Mouse (Mus musculus) frontal cortex, postnatal 36 days (tissue): Measurements from ENCODE around the gene Rabep1.
"Not testable (repeated sequence)": the region's sequence is repeated elsewhere in the genome, so short reads cannot be mapped to it uniquely, and the experiment has no call there.

Experiments used
- DNase-seq, 2 experiments: peaks; one replicate each; pipeline ENCODE4 v3.0.0; 2022; ENCODE audit warnings: low spot score in 2 of 2

Rabep1 gene

DNA sequence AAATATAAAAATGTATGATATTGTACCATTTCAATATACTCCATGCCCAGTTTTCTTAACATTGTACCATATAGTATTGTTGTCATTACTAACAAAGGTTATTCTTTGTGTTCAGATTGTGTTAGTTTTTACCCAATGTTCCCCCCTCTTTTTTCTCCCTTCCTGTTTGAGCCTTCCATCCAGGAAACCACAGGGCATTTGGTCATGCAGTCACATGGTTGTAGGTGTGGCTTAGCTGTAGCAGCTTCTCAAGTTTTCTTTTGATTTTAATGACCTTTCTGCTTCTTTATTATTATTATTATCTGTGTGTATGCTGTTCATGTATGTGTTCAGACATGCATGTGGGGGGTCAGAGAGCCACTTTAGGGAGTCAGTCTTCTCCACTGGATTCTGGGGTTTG, 47.0 kb downstream of the Rabep1 start:
- DNase-seq: no peak

DNA sequence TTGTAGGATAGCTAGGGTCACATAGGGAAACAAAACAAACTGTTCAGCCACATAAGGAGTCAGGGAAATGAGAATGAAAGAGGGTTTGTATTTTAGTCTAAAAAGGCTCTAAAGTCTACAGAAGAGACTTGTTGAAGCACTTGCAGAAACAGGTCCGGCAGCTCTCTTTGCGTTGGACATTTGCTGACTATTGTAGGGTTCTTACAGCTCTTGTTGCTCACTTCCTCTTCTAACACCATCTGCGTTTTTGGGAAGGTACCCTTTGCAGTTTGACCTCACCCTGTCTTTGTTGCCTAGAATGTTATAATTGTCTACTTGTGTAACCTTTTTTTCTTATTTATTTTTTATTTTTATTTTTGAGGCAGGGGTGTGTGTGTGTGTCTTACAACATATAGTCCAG, 53.1 kb downstream of the Rabep1 start:
- DNase-seq: no peak

- DNase-seq: not testable (repeated sequence)
Observed at GRCm38 (mm10) chr11:70898182-70898581, 53.6 kb downstream of the Rabep1 start.

GRCm38 (mm10) chr11:70906681-70907080, 62.1 kb downstream of the Rabep1 start:
- peak; percentile 17 to 34 for DNase-seq

DNA sequence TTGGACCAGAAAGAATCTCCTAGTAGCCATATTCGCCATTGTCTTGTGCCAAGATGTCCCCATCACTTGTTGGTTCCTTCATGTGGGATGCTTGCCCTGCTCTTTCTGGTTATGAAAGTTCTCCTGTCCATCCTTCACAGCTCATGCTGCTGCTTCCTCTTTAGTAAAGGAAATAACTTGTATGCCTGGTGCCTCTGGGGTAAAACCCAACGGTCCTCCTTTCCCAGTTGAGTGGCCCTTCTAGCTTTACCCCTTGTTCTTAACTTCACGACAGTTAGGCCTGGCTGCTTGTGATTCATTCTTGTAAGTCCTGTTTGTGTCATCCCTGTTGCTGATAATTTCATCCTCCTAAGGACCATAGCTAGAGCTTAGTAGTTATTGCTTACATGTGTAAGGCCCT, 66.7 kb downstream of the Rabep1 start:
- DNase-seq: no peak

GRCm38 (mm10) chr11:70911920-70912319, 67.3 kb downstream of the Rabep1 start:
- no peak for DNase-seq

DNA sequence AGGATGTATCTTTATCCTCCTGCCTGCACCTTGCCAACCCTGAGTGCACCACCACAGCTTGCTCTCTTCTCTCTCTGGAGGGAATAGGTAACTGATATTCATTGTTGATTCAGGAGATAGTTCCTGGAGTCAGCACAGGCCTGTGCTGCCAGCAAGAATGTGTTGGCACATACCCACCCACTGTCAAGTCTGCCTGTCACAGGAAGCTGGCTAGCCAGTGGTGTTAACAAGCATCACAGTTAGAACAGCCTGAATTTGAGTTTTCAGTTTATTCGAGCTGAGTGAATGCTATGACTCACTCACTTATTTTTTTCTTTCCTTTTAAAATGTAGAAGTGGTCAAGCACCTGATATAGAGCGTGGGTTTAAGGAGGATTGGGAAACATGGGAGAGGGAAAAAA, 73.3 kb downstream of the Rabep1 start:
- DNase-seq: peak; percentile 53 to 66

DNA sequence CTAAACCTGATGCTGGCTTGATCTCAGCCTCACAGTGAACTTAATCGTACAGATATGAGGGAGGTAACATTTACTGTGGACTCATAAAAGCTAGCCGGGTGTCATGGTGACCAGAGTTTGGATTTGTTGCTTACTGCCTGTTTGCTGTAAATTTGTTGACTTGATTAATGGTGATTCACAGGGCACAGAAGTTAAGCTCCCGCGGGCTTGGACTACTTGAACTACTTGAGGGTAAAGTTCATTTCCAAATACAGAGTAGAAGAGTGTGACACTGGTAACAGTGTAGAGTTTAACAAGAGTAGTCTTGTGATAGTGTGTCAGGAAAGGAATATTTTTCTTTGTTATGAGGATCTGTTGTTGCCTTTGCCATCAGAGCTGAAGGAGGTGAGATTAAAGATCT, 74.9 kb downstream of the Rabep1 start:
- no peak for DNase-seq

DNA sequence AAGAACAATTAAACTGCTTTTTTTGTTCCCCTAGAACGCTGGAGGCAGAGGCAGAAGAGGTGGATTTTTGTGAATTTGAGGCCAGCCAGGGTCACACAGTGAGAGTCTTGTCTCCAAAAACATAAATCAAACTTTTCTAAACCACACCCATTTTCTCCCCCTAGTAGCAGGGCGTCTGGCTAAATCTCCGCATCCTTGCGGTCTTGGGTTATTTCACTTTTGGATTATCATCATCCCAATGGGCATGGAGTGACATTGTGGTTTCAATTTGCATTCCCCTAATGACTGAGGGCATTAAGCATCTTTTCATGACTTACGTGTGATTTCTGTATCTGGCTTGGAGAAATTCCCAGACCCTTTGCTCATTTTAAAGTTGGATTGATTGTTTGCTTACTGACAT, 86.9 kb downstream of the Rabep1 start:
- DNase-seq: no peak

DNA sequence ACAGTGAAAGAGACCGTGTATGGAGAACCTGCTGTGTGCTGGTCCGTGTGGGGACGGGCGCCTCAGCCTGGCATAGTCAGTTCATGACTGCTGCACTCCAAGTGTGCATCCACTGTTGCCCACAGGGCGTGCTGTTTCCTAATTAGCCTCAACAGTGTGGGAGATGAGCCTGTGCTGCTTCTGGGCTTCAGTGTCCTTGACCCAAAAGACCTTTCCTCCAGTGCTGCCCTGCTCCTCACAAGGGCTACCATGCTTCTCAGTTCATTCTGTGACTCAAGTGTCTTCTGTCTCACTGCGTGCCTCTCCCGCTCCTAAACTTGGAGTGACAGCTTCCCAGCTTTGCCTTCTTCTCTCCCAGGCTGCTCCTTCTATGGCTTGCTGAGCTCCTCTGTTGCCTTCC, 90.7 kb downstream of the Rabep1 start:
- DNase-seq: no peak

- no peak for DNase-seq
Observed at GRCm38 (mm10) chr11:70942596-70942995, 98.0 kb downstream of the Rabep1 start.

GRCm38 (mm10) chr11:70943651-70944050, 99.1 kb downstream of the Rabep1 start:
- DNase-seq: no peak

GRCm38 (mm10) chr11:70944935-70945817, 100.6 kb downstream of the Rabep1 start:
- no peak for DNase-seq

GRCm38 (mm10) chr11:70954711-70955110, 110.1 kb downstream of the Rabep1 start:
- no peak for DNase-seq

DNA sequence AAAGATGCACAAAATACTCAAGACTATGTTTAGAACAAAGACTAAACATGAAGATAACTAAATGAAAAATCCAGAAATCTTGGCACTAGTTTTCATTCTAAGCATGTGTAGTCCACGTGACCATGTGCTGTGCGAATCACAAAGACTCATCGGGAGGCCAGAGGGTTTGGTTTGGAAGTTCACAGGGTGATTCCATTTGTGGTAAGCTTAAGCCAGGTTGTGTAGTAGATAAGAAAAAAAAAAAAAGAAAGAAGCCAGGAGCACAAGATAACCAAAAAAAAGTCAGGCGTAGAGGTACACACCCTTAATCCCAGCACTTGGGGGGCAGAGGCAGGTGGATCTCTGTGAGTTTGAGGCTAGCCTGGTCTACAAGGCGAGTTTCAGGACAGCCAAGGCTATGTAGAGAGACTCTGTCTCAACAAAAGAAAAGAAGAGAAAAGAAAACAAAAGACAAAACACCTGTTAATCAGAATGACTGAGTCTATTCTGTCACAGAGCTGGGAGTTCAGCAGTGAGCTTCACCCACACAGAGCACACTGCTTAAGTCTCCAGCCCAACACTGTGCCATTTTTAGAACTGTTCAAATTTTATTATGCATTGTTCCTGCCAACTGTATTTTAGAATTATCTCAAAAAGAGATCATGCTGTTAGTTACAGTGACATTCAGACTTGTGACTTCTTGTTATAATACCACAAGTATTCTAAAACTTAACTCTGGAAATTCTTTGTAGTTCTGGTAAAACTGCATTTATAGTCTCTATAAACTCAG, 116.4 kb downstream of the Rabep1 start:
- no peak for DNase-seq

DNA sequence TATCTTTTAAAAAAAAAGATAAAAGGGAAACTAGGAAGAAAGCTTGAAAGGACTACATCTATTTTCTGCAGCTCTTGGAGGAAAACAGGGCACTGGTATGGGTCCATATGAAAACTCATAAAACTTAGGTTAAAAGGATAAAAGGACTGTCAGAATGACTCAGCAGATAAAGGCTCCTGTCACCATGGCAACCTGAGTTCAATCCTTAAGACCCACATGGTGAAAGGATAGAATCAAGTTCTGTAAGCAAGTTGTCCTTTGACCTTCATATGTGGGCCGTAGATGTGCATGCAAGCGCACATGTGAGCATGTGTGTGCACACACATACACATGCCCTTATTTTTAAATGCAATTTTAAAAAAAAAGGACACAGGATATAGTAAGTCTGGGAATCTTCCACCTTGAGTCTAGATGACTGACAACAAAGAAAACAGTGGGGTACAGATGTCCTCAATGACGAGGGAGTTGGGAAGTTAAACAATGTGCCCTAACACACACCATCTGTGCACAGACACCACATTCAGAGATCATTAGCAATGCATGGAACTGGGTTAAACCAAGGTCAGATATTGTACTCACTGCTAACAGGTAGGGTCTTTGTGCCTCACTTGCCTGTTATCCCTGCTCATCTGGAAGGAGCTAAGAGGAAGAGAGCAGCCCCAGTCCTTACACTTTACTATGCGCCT, 119.8 kb downstream of the Rabep1 start:
- DNase-seq: no peak

DNA sequence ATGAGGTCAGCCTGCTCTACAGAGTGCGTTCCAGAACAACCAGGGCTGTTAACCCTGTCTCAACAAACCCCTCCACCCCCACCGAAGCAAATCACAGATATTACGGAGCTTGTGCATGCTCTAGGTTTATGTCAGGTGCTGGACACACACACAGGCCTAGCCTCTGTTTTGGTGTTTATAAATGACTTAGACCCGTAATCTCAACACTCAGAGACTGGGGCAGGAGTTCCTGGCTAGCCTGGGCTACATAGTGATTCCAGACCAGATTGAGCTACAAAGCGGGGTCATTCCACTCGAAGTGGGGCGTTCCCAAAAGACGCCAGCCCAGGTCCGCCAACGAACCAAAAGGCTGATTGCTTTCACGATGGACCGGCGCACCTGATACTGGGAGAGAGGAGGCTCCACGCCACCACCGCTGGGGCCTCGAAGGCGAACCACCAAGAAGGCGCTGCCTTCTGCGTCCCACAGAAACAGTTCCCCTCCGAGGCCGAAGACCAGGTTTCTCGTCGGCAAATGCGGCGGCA, 124.8 kb downstream of the Rabep1 start:
- DNase-seq: no peak

GRCm38 (mm10) chr11:70969821-70970559, 125.4 kb downstream of the Rabep1 start, which contains the start of the genes Nup88 and Rpain:
Nup88 (minus strand) TSS chr11:70969973.
Rpain (plus strand) TSS chr11:70970213.
- peak; percentile 92 to 96 for DNase-seq

DNA sequence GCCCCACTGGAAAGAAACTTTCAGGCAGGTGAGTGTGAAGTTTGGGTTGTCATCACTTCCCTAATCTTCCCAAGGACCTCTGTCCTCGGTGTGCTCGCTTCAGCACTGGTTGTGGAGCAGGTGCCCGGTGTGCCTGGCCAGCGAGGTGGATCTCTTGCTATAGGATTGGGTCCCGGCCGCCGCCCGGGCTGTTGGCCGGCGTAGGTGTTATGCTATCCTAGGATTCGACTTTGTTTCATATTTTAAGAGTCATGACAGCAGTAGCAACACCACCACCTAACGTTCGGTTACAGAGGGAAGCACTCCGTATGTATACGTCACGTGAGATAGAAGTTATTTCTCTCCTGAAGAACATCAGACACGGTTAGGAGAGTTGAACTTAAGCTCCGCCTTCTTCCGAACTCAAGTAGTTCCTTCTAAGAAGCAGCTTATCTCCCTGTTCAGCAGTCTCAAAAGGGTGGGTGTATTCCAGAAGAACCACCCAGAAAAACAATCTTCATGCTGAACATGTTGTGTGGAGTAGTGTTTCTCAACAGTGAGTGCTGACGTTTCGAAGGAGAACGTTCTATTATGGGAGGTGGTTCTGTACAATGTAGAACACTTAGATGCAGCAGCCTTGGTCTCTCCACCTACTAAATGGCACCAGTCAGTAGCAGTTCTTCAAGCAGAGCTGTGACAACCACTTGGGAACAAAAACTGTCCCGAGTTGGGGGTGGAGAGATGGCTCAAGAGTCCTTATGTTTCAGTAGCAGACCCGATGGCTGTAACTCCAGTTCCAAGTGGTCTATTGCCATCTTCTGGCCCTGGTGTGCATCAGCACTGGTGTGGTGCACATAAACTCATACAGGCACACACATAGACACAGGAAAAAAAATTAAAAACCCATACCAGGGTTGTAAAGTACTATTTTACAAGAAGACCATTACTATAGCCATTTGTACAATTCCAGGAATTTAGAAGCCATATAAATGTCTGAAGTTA, 126.3 kb downstream of the Rabep1 start:
- DNase-seq: no peak

DNA sequence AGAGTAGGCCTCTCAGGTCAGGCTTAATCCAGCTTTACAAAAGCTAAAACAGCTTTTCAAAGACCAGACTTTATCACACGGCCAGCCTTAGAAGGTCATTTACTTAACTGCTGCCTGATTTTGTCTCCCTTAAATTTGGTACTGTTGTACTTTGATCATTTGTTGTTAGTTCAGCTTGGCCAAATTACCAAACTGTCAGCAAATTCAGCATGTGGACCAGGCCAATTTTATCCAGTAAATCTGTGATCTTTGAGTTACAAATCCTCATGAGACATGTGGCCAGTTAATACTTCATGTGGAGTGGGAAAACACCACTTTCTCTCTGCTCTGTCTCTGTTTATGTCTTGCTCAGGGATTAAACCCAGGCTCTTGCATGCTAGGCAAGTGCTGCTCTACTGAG, 128.0 kb downstream of the Rabep1 start:
- DNase-seq: no peak
